Mouse (Mus musculus): ENCODE results near the gene Gabbr2.

GRCm38 (mm10) chr4:46657116-46657515, 334.6 kb downstream of the Gabbr2 start:
- TF ChIP-seq CTCF (IDR thresholded peaks at IDR 0.05; ENCODE audit: borderline replicate concordance, extremely low read depth, insufficient read depth, insufficient read length): peak; percentile 82
- TF ChIP-seq POLR2A (IDR thresholded peaks at IDR 0.05; ENCODE audit: borderline replicate concordance, extremely low read depth, insufficient read depth, insufficient read length, poor library complexity, severe bottlenecking): no peak
